Mouse (Mus musculus) embryonic fibroblast, embryonic 13.5 days (primary cell): ENCODE measurements around the gene Cnot6. TPM values are rescaled to one million over a fixed set of nuclear protein-coding genes. Genes with fewer than 3 reads are reported as not detected.

Source experiments
- H3K27ac ChIP-seq: 2 replicates; pipeline ENCODE4 v1.5.1; 2012; ENCODE audit warnings: low read length, control low read depth, inconsistent platforms; ENCODE audit not compliant: insufficient read depth
- H3K4me1 ChIP-seq: 2 replicates; pipeline ENCODE4 v1.6.1; 2011; ENCODE audit warnings: low read length; ENCODE audit not compliant: control insufficient read depth, insufficient read depth
- H3K4me3 ChIP-seq: 2 replicates; pipeline ENCODE4 v1.5.1; 2011; ENCODE audit warnings: mild to moderate bottlenecking, control low read depth, low read length; ENCODE audit not compliant: insufficient read depth
- CTCF ChIP-seq: IDR thresholded peaks from 2 replicates; pipeline ENCODE4 v1.5.1; 2011; ENCODE audit warnings: mild to moderate bottlenecking, control low read depth, low read length, moderate library complexity, borderline replicate concordance; ENCODE audit not compliant: insufficient read depth
- POLR2A ChIP-seq: IDR thresholded peaks from 2 replicates; pipeline ENCODE4 v1.6.1; 2011; ENCODE audit warnings: low read depth, mild to moderate bottlenecking, control low read depth, low read length, moderate library complexity
- polyA plus RNA-seq: library from polyadenylated mRNA; stranded (reverse); fragments of >200 nt; gene quantifications from 2 replicates; pipeline ENCODE4 v1.2.4, GENCODE M21; 2011; ENCODE audit warnings: low read depth; ENCODE audit not compliant: missing spikeins, insufficient read length

Gene Cnot6
- polyA plus RNA-seq, 1 experiment: 94.8 TPM

- no peak for TF ChIP-seq CTCF
- no peak for TF ChIP-seq POLR2A
- H3K4me3 ChIP-seq: no peak overlapping the region
- no peaks in the 10 kb centered on the region; the same call in 1 of the 2 replicates for H3K4me1 ChIP-seq
- H3K27ac ChIP-seq: no peak overlapping the region
These were observed 16.8 kb downstream of the Cnot6 start for GRCm38 (mm10) chr11:49695695-49696094.

GRCm38 (mm10) chr11:49695013-49695412, 17.5 kb downstream of the Cnot6 start:
- TF ChIP-seq POLR2A (no peak), CTCF (no peak)
- no peaks in the 10 kb centered on the region; the same call in 1 of the 2 replicates for H3K4me1 ChIP-seq
- H3K27ac ChIP-seq: no peak overlapping the region
- no peak overlapping the region for H3K4me3 ChIP-seq

- Histone ChIP-seq H3K4me3 (no peak overlapping the region), H3K27ac (no peak overlapping the region), H3K4me1 (no peaks in the 10 kb centered on the region)
- TF ChIP-seq CTCF (no peak), POLR2A (no peak)
These were observed 28.1 kb downstream of the Cnot6 start for GRCm38 (mm10) chr11:49684237-49684973.

- H3K4me3 ChIP-seq: no peak overlapping the region
- TF ChIP-seq POLR2A: no peak
- TF ChIP-seq CTCF: no peak
- H3K27ac ChIP-seq: no peak overlapping the region
- H3K4me1 ChIP-seq: no peaks in the 10 kb centered on the region
These were observed 39.1 kb downstream of the Cnot6 start for GRCm38 (mm10) chr11:49673433-49673832.

GRCm38 (mm10) chr11:49665462-49665861, 47.1 kb downstream of the Cnot6 start:
- TF ChIP-seq POLR2A: no peak
- no peak for TF ChIP-seq CTCF
- Histone ChIP-seq H3K27ac (no peak overlapping the region), H3K4me1 (no peaks in the 10 kb centered on the region), H3K4me3 (no peak overlapping the region)

GRCm38 (mm10) chr11:49664262-49665140, 48.0 kb downstream of the Cnot6 start:
- no peak for TF ChIP-seq CTCF
- TF ChIP-seq POLR2A: no peak
- Histone ChIP-seq H3K4me3 (no peak overlapping the region), H3K27ac (no peak overlapping the region), H3K4me1 (no peaks in the 10 kb centered on the region)

- Histone ChIP-seq H3K4me3 (no peak within 1 kb of the TSS), H3K27ac (no peak within 1 kb of the TSS), H3K4me1 (peaks cover 2% of the 10 kb centered on the region; the same call in 1 of the 2 replicates)
- TF ChIP-seq POLR2A: no peak
- TF ChIP-seq CTCF: no peak
These were observed 49.2 kb downstream of the Cnot6 start, which contains the start of gene Scgb3a1 for GRCm38 (mm10) chr11:49663310-49663709. Scgb3a1 (plus strand) TSS chr11:49663610.

- TF ChIP-seq CTCF: no peak
- TF ChIP-seq POLR2A: no peak
- Histone ChIP-seq H3K27ac (no peak overlapping the region), H3K4me1 (peaks cover 2% of the 10 kb centered on the region; the same call in 1 of the 2 replicates), H3K4me3 (no peak overlapping the region)
These were observed 50.2 kb downstream of the Cnot6 start for GRCm38 (mm10) chr11:49662292-49662780.

GRCm38 (mm10) chr11:49659470-49659799, 53.1 kb downstream of the Cnot6 start:
- no peak overlapping the region for H3K27ac ChIP-seq
- no peak overlapping the region for H3K4me3 ChIP-seq
- TF ChIP-seq POLR2A (no peak), CTCF (no peak)
- H3K4me1 ChIP-seq: peaks cover 2% of the 10 kb centered on the region; the same call in 1 of the 2 replicates
